In genomic region chrX:6580671-6581070, GRCm38 (mm10) we compare ENCODE assay signal across 14 mouse cellular contexts.
A peak's percentile ranks its signal among the peaks of the same experiment; 100 is the strongest.
DNase-seq lines count a peak whose midpoint lies in the region; ATAC-seq lines count a peak whose summit lies in the region.
"Had no signal": no experiment of that assay in that cellular context is flagged by ENCODE, and none has a peak within 500 bp of the region (broad histone marks: within the 10 kb centered on the region; RNA-seq: fewer than 3 reads in every experiment).

No protein-coding gene starts in this region.

- H3K27me3 ChIP-seq in heart, embryonic 11.5 days (ENCODE audit: control insufficient read depth, insufficient read depth, low read length) = no peaks in the 10 kb centered on the region
- H3K27me3 ChIP-seq: forebrain, embryonic 12.5 days; hindbrain, embryonic 12.5 days; liver, embryonic 12.5 days; midbrain, embryonic 13.5 days had no signal

- H3K4me1 ChIP-seq in heart, embryonic 11.5 days (ENCODE audit: control insufficient read depth, insufficient read depth, low read length) = no peaks in the 10 kb centered on the region
- H3K4me1 ChIP-seq: forebrain, embryonic 12.5 days; hindbrain, embryonic 12.5 days; liver, embryonic 12.5 days; midbrain, embryonic 13.5 days had no signal

- 62% methylated on average over 6 of the region's 6 CpGs for WGBS in heart, embryonic 11.5 days (ENCODE audit: insufficient replicate concordance)

- no peak overlapping the region for H3K4me2 ChIP-seq in heart, embryonic 11.5 days
- H3K4me2 ChIP-seq: forebrain, embryonic 12.5 days; hindbrain, embryonic 12.5 days; liver, embryonic 12.5 days; midbrain, embryonic 13.5 days had no signal

- intact Hi-C loops in heart, postnatal 25 days (cut with DNase I) = loop anchor here (2.0 kb wide), 1 partner anchor 44 kb away; no protein-coding TSS in a partner anchor
- intact Hi-C loops in heart, postnatal 14 days (cut with DNase I) = loop anchor here (1.0 kb wide), 1 partner anchor 43 kb away; no protein-coding TSS in a partner anchor

- H3K9ac ChIP-seq in heart, embryonic 11.5 days (ENCODE audit: low read depth, low read length) = no peak overlapping the region
- H3K9ac ChIP-seq: forebrain, embryonic 12.5 days; hindbrain, embryonic 12.5 days; liver, embryonic 12.5 days; midbrain, embryonic 13.5 days had no signal

- H3K4me3 ChIP-seq in heart, embryonic 11.5 days (ENCODE audit: low read depth, low read length) = no peak overlapping the region
- H3K4me3 ChIP-seq: forebrain, embryonic 12.5 days; hindbrain, embryonic 12.5 days; liver, embryonic 12.5 days; midbrain, embryonic 13.5 days; myocyte had no signal

- peak; percentile 5 for DNase-seq in adrenal gland, postnatal 10 days
- no peak for DNase-seq in adrenal gland, postnatal 4 days (ENCODE audit: low spot score in 2 of 2)
- DNase-seq in heart, postnatal 25 days (ENCODE audit: low spot score) = no peak
- peak; percentile 10 for DNase-seq in 416B (ENCODE audit: low read depth)
- peak; percentile 11 to 12 for DNase-seq in heart, postnatal 14 days
- no peak for DNase-seq in embryo, embryonic 10.5 days (ENCODE audit: low spot score)
- no peak for DNase-seq in spleen, postnatal 36 days (ENCODE audit: low spot score in 2 of 2)
- DNase-seq: cerebellum, adult 2 months had no signal

- H3K36me3 ChIP-seq in heart, embryonic 11.5 days (ENCODE audit: control insufficient read depth, insufficient read depth, low read length) = 0 out of 2 replicates have a peak, but pooled peaks cover 3% of the 10 kb centered on the region
- H3K36me3 ChIP-seq: forebrain, embryonic 12.5 days; liver, embryonic 12.5 days had no signal

- H3K27ac ChIP-seq in heart, embryonic 11.5 days (ENCODE audit: low read depth, low read length) = 0 out of 2 replicates have a peak overlapping the region, but pooled peaks have one; percentile 22
- H3K27ac ChIP-seq: forebrain, embryonic 12.5 days; hindbrain, embryonic 12.5 days; liver, embryonic 12.5 days; midbrain, embryonic 13.5 days had no signal

- ATAC-seq in heart, embryonic 11.5 days (replicated peaks; ENCODE audit: insufficient number of reproducible peaks, low FRiP score, low TSS enrichment) = no peak
- ATAC-seq: liver, embryonic 12.5 days; midbrain, embryonic 13.5 days had no signal

- H3K9me3 ChIP-seq in heart, embryonic 11.5 days (replicated peaks; ENCODE audit: control insufficient read depth, low read length) = no peaks in the 10 kb centered on the region
- H3K9me3 ChIP-seq: forebrain, embryonic 12.5 days; hindbrain, embryonic 12.5 days; liver, embryonic 12.5 days; midbrain, embryonic 13.5 days had no signal

Comparison
In these comparisons a context has a peak if more than half of its experiments do, and no peak if none do; other contexts are left out.
1. DNase-seq: peak in adrenal gland, postnatal 10 days (single experiment), 416B (single experiment) and heart, postnatal 14 days (2 of 2); none in adrenal gland, postnatal 4 days (0 of 2), heart, postnatal 25 days (single experiment), embryo, embryonic 10.5 days (single experiment) and spleen, postnatal 36 days (0 of 2).